In genomic region chr3:37634648-37635047, GRCm38 (mm10) we compare ENCODE assay signal across 11 mouse cellular contexts. TPM values are rescaled to one million over a fixed set of nuclear protein-coding genes. Genes with fewer than 3 reads are reported as not detected.
A peak's percentile ranks its signal among the peaks of the same experiment; 100 is the strongest.
DNase-seq lines count a peak whose midpoint lies in the region; ATAC-seq and TF ChIP-seq lines count a peak whose summit lies in the region.
"Had no signal": no experiment of that assay in that cellular context is flagged by ENCODE, and none has a peak within 500 bp of the region (broad histone marks: within the 10 kb centered on the region; RNA-seq: fewer than 3 reads in every experiment).

No protein-coding gene starts in this region.

- H3K4me1 ChIP-seq in heart, adult 2 months (ENCODE audit: control insufficient read depth, insufficient read depth, low read length) = no peaks in the 10 kb centered on the region
- H3K4me1 ChIP-seq in heart, embryonic 11.5 days (ENCODE audit: control insufficient read depth, insufficient read depth, low read length) = no peaks in the 10 kb centered on the region
- no peaks in the 10 kb centered on the region for H3K4me1 ChIP-seq in midbrain, embryonic 14.5 days (ENCODE audit: control insufficient read depth, insufficient read depth, low read length)
- peaks cover 3% of the 10 kb centered on the region; the same call in 1 of the 2 replicates for H3K4me1 ChIP-seq in midbrain, embryonic 16.5 days (ENCODE audit: control insufficient read depth, insufficient read depth, low read length)
- H3K4me1 ChIP-seq in hindbrain, embryonic 16.5 days (ENCODE audit: control insufficient read depth, insufficient read depth, low read depth, low read length) = peaks cover 3% of the 10 kb centered on the region; the same call in 1 of the 2 replicates

- H3K9ac ChIP-seq in heart, adult 2 months (ENCODE audit: low read depth, low read length) = no peak overlapping the region
- H3K9ac ChIP-seq in heart, embryonic 11.5 days (ENCODE audit: low read depth, low read length) = no peak overlapping the region
- H3K9ac ChIP-seq in midbrain, embryonic 14.5 days (replicated peaks; ENCODE audit: low read length) = no peak overlapping the region
- H3K9ac ChIP-seq in midbrain, embryonic 16.5 days (ENCODE audit: low read depth, low read length) = no peak overlapping the region
- no peak overlapping the region for H3K9ac ChIP-seq in hindbrain, embryonic 16.5 days (ENCODE audit: low read depth, low read length)

- H3K36me3 ChIP-seq in heart, adult 2 months (ENCODE audit: control insufficient read depth, insufficient read depth, low read length) = no peaks in the 10 kb centered on the region
- H3K36me3 ChIP-seq in heart, embryonic 11.5 days (ENCODE audit: control insufficient read depth, insufficient read depth, low read length) = no peaks in the 10 kb centered on the region
- no peaks in the 10 kb centered on the region for H3K36me3 ChIP-seq in midbrain, embryonic 14.5 days (ENCODE audit: control insufficient read depth, insufficient read depth, low read length)
- no peaks in the 10 kb centered on the region for H3K36me3 ChIP-seq in midbrain, embryonic 16.5 days (ENCODE audit: control insufficient read depth, insufficient read depth, low read length)
- H3K36me3 ChIP-seq in hindbrain, embryonic 16.5 days (ENCODE audit: control insufficient read depth, insufficient read depth, low read length) = no peaks in the 10 kb centered on the region

- H3K79me2 ChIP-seq in heart, adult 2 months (replicated peaks; ENCODE audit: control insufficient read depth, insufficient read depth, low read length) = no peaks in the 10 kb centered on the region

- no peak overlapping the region for H3K27ac ChIP-seq in heart, adult 2 months
- no peak overlapping the region for H3K27ac ChIP-seq in heart, embryonic 11.5 days (ENCODE audit: low read depth, low read length)
- no peak overlapping the region for H3K27ac ChIP-seq in midbrain, embryonic 14.5 days (replicated peaks; ENCODE audit: low read depth, low read length)
- H3K27ac ChIP-seq in midbrain, embryonic 16.5 days (ENCODE audit: low read length) = no peak overlapping the region
- H3K27ac ChIP-seq in hindbrain, embryonic 16.5 days (ENCODE audit: low read depth, low read length) = no peak overlapping the region

- no peak for ATAC-seq in heart, embryonic 11.5 days (replicated peaks; ENCODE audit: insufficient number of reproducible peaks, low FRiP score, low TSS enrichment)
- ATAC-seq in midbrain, embryonic 14.5 days (ENCODE audit: low FRiP score, low TSS enrichment) = no peak
- ATAC-seq in midbrain, embryonic 16.5 days = no peak
- ATAC-seq in megakaryocyte progenitor cell, adult 5-6 weeks (replicated peaks; ENCODE audit: poor library complexity) = peak; percentile 73
- ATAC-seq in hindbrain, embryonic 16.5 days = no peak

- intact Hi-C loops in heart, adult 2 months (cut with DNase I) = loop anchor here (5.0 kb wide), 5 partner anchors 117 to 588 kb away; no protein-coding TSS in a partner anchor

- no peak for TF ChIP-seq POLR2A in heart, adult 2 months (IDR thresholded peaks at IDR 0.05; ENCODE audit: insufficient read depth, low read depth, low read length)

- 34% methylated on average over 4 of the region's 4 CpGs for WGBS in heart, adult 2 months
- WGBS in heart, embryonic 11.5 days (ENCODE audit: insufficient replicate concordance) = 32% methylated on average over 4 of the region's 4 CpGs
- 46% methylated on average over 4 of the region's 4 CpGs for WGBS in midbrain, embryonic 14.5 days
- WGBS in midbrain, embryonic 16.5 days = 35% methylated on average over 4 of the region's 4 CpGs
- WGBS in hindbrain, embryonic 16.5 days = 35% methylated on average over 4 of the region's 4 CpGs

- no peak overlapping the region for H3K4me2 ChIP-seq in heart, embryonic 11.5 days
- H3K4me2 ChIP-seq in midbrain, embryonic 14.5 days (ENCODE audit: low read length) = no peak overlapping the region
- H3K4me2 ChIP-seq in midbrain, embryonic 16.5 days (ENCODE audit: low read length) = no peak overlapping the region
- H3K4me2 ChIP-seq in hindbrain, embryonic 16.5 days (ENCODE audit: low read length) = no peak overlapping the region

- no peak for TF ChIP-seq EP300 in heart, adult 2 months (IDR thresholded peaks at IDR 0.05; ENCODE audit: insufficient read depth, low read depth, low read length)

- H3K27me3 ChIP-seq in heart, adult 2 months (ENCODE audit: control insufficient read depth, insufficient read depth, low read length) = no peaks in the 10 kb centered on the region
- no peaks in the 10 kb centered on the region for H3K27me3 ChIP-seq in heart, embryonic 11.5 days (ENCODE audit: control insufficient read depth, insufficient read depth, low read length)
- H3K27me3 ChIP-seq in midbrain, embryonic 14.5 days (ENCODE audit: control insufficient read depth, insufficient read depth, low read length) = no peaks in the 10 kb centered on the region; the same call in 1 of the 2 replicates
- H3K27me3 ChIP-seq in midbrain, embryonic 16.5 days (ENCODE audit: control insufficient read depth, insufficient read depth, low read depth, low read length) = no peaks in the 10 kb centered on the region; the same call in 1 of the 2 replicates
- H3K27me3 ChIP-seq in hindbrain, embryonic 16.5 days (replicated peaks; ENCODE audit: control insufficient read depth, insufficient read depth, low read length) = no peaks in the 10 kb centered on the region

- peak; percentile 91 for TF ChIP-seq CTCF in heart, adult 2 months (IDR thresholded peaks at IDR 0.05)

- no peaks in the 10 kb centered on the region for H3K9me3 ChIP-seq in heart, embryonic 11.5 days (replicated peaks; ENCODE audit: control insufficient read depth, low read length)
- H3K9me3 ChIP-seq in midbrain, embryonic 14.5 days (ENCODE audit: control insufficient read depth, low read length) = no peaks in the 10 kb centered on the region
- H3K9me3 ChIP-seq in midbrain, embryonic 16.5 days (replicated peaks; ENCODE audit: control insufficient read depth, low read length, poor library complexity, severe bottlenecking) = no peaks in the 10 kb centered on the region
- no peaks in the 10 kb centered on the region for H3K9me3 ChIP-seq in hindbrain, embryonic 16.5 days (ENCODE audit: control insufficient read depth, low read length)
- H3K9me3 ChIP-seq: megakaryocyte, embryonic 14.5 days had no signal

- H3K4me3 ChIP-seq in heart, adult 2 months = no peak overlapping the region
- H3K4me3 ChIP-seq in heart, embryonic 11.5 days (ENCODE audit: low read depth, low read length) = no peak overlapping the region
- no peak overlapping the region for H3K4me3 ChIP-seq in midbrain, embryonic 14.5 days (replicated peaks; ENCODE audit: low read depth, low read length)
- H3K4me3 ChIP-seq in midbrain, embryonic 16.5 days (ENCODE audit: low read depth, low read length) = no peak overlapping the region
- no peak overlapping the region for H3K4me3 ChIP-seq in hindbrain, embryonic 16.5 days (ENCODE audit: low read length)
- H3K4me3 ChIP-seq: megakaryocyte, embryonic 14.5 days had no signal

- no peak for DNase-seq in heart, adult 2 months
- DNase-seq in midbrain, embryonic 14.5 days = peak; percentile 74
- DNase-seq in ZHBTc4 (ENCODE audit: low read depth, low spot score) = peak; percentile 49
- no peak for DNase-seq in spleen, adult 12 weeks (ENCODE audit: low spot score)
- DNase-seq: layer of hippocampus, adult 9-11 months; thymus, postnatal 4 days had no signal

RNA-seq across cellular contexts. Expression of gene Spry1, which starts 5.1 kb away (rescaled TPM):
- 10 to 100 TPM; 20.7 to 28.8 TPM for total RNA-seq in heart, adult 2 months (2021)
- 34.6 and 38.1 TPM in 2 replicates for polyA plus RNA-seq in heart, adult 2 months (2012; rRNA removed)
- polyA plus RNA-seq in heart, embryonic 11.5 days (2014; fragmentation: Nextera tagmentation; extraction: Ambion mirVana) = 4.8 and 6.3 TPM in 2 replicates
- polyA plus RNA-seq in midbrain, embryonic 14.5 days (2014; fragmentation: Nextera tagmentation; extraction: Ambion mirVana) = 7.1 and 7.2 TPM in 2 replicates
- polyA plus RNA-seq in midbrain, embryonic 16.5 days (2015; fragmentation: Nextera tagmentation; extraction: Ambion mirVana) = 6.5 and 8.8 TPM in 2 replicates
- 4.0 TPM in 2 replicates for total RNA-seq in megakaryocyte progenitor cell, adult 5-6 weeks (2015)
- 1.3 and 2.7 TPM in 2 replicates for total RNA-seq in megakaryocyte progenitor cell, adult 5-6 weeks (2017)
- polyA plus RNA-seq in hindbrain, embryonic 16.5 days (2015; fragmentation: Nextera tagmentation; extraction: Ambion mirVana) = 6.4 and 6.9 TPM in 2 replicates

Comparison
In these comparisons a context has a peak if more than half of its experiments do, and no peak if none do; other contexts are left out.
1. DNase-seq: peak in midbrain, embryonic 14.5 days (single experiment) and ZHBTc4 (single experiment); none in heart, adult 2 months (0 of 2) and spleen, adult 12 weeks (single experiment).